Mouse (Mus musculus) embryonic facial prominence, embryonic 11.5 days (tissue): ENCODE measurements around the gene C1qtnf3. TPM values are rescaled to one million over a fixed set of nuclear protein-coding genes. Genes with fewer than 3 reads are reported as not detected.

Experiments used
- ATAC-seq: fragments of 200-750 bp; cut with Nextera tagmentation; replicated peaks from 2 replicates; pipeline ENCODE4 v1.8.0; 2017; ENCODE audit warnings: low read depth; ENCODE audit not compliant: insufficient number of reproducible peaks, low FRiP score, low TSS enrichment
- DNase-seq: peaks from one replicate; pipeline ENCODE4 v3.0.0-alpha.2; 2015; ENCODE audit warnings: low spot score
- H3K27ac ChIP-seq: fragments of 300-500 bp; sonication (generic); replicated peaks from 2 replicates; pipeline ENCODE4 v1.5.1; 2014; ENCODE audit warnings: mild to moderate bottlenecking, low read depth, low read length, control low read depth
- H3K27me3 ChIP-seq: fragments of 300-500 bp; sonication (generic); 2 replicates; pipeline ENCODE4 v1.6.1; 2014; ENCODE audit warnings: mild to moderate bottlenecking, low read length, moderate library complexity, mixed read lengths; ENCODE audit not compliant: control insufficient read depth, insufficient read depth
- H3K36me3 ChIP-seq: fragments of 300-500 bp; sonication (generic); replicated peaks from 2 replicates; pipeline ENCODE4 v1.6.1; 2014; ENCODE audit warnings: low read depth, mild to moderate bottlenecking, low read length, moderate library complexity, mixed read lengths; ENCODE audit not compliant: control insufficient read depth, insufficient read depth
- H3K4me1 ChIP-seq: fragments of 300-500 bp; sonication (generic); 2 replicates; pipeline ENCODE4 v1.6.1; 2014; ENCODE audit warnings: low read length, mixed read lengths; ENCODE audit not compliant: control insufficient read depth, insufficient read depth
- H3K4me2 ChIP-seq: fragments of 300-500 bp; sonication (generic); 2 replicates; pipeline ENCODE4 v1.6.1; 2014; ENCODE audit warnings: low read depth, mild to moderate bottlenecking, control low read depth, low read length, moderate library complexity
- H3K4me3 ChIP-seq: fragments of 300-500 bp; sonication (generic); 2 replicates; pipeline ENCODE4 v1.5.1; 2014; ENCODE audit warnings: low read depth, low read length, control low read depth
- H3K9ac ChIP-seq: fragments of 300-500 bp; sonication (generic); replicated peaks from 2 replicates; pipeline ENCODE4 v1.6.1; 2014; ENCODE audit warnings: mild to moderate bottlenecking, control low read depth, low read length
- H3K9me3 ChIP-seq: fragments of 300-500 bp; sonication (generic); replicated peaks from 2 replicates; pipeline ENCODE4 v1.6.1; 2016; ENCODE audit warnings: mild to moderate bottlenecking, low read length, inconsistent platforms, mixed read lengths; ENCODE audit not compliant: control insufficient read depth
- whole genome bisulfite sequencing: fragments of 180-500 bp; shearing (Covaris S2); extraction: QIAGEN DNeasy Blood & Tissue Kit; methylation state at CpG from one replicate; pipeline ENCODE4 v1.1.7; 2014; 5-methylcytosine and 5-hydroxymethylcytosine counted together
- polyA plus RNA-seq: library from polyadenylated mRNA; unstranded; fragments of >200 nt; fragmentation: Nextera tagmentation; extraction: Ambion mirVana; gene quantifications from 2 replicates; pipeline ENCODE4 v1.2.1, GENCODE M21; 2014

Gene C1qtnf3
- polyA plus RNA-seq, 1 experiment from 2014 or later, result 4.0 TPM

- no peak overlapping the region for H3K27ac ChIP-seq
- WGBS, result 59% methylated on average over 4 of the region's 4 CpGs
- H3K36me3 ChIP-seq, result no peaks in the 10 kb centered on the region
- H3K27me3 ChIP-seq, result no peaks in the 10 kb centered on the region
- no peak overlapping the region for H3K4me2 ChIP-seq
- H3K4me3 ChIP-seq, result no peak overlapping the region
- H3K9ac ChIP-seq, result no peak overlapping the region
- no peaks in the 10 kb centered on the region for H3K4me1 ChIP-seq
- no peak for DNase-seq
- no peaks in the 10 kb centered on the region for H3K9me3 ChIP-seq
- no peak for ATAC-seq
Observed at GRCm38 (mm10) chr15:10952760-10953305, 701 bp downstream of the C1qtnf3 start.

GRCm38 (mm10) chr15:10953465-10953864 lies 1.3 kb downstream of the C1qtnf3 start:
- Histone ChIP-seq H3K36me3 (no peaks in the 10 kb centered on the region), H3K27ac (no peak overlapping the region), H3K4me1 (no peaks in the 10 kb centered on the region), H3K9me3 (no peaks in the 10 kb centered on the region), H3K4me3 (no peak overlapping the region), H3K9ac (no peak overlapping the region), H3K27me3 (no peaks in the 10 kb centered on the region), H3K4me2 (no peak overlapping the region)
- DNase-seq (no peak), ATAC-seq (no peak)
- 79% methylated on average over 1 of the region's 1 CpGs for WGBS

- no peak overlapping the region for H3K9ac ChIP-seq
- H3K9me3 ChIP-seq, result no peaks in the 10 kb centered on the region
- H3K36me3 ChIP-seq, result no peaks in the 10 kb centered on the region
- no peaks in the 10 kb centered on the region for H3K27me3 ChIP-seq
- no peak overlapping the region for H3K4me2 ChIP-seq
- ATAC-seq (no peak), DNase-seq (no peak)
- 87% methylated on average over 6 of the region's 6 CpGs for WGBS
- no peak overlapping the region for H3K4me3 ChIP-seq
- H3K4me1 ChIP-seq, result no peaks in the 10 kb centered on the region
- H3K27ac ChIP-seq, result no peak overlapping the region
Observed at GRCm38 (mm10) chr15:10954381-10955016, 2.4 kb downstream of the C1qtnf3 start.

GRCm38 (mm10) chr15:10955156-10955555 lies 3.0 kb downstream of the C1qtnf3 start:
- 65% methylated on average over 5 of the region's 5 CpGs for WGBS
- no peak overlapping the region for H3K27ac ChIP-seq
- H3K36me3 ChIP-seq, result no peaks in the 10 kb centered on the region
- H3K4me3 ChIP-seq, result no peak overlapping the region
- no peak overlapping the region for H3K9ac ChIP-seq
- no peaks in the 10 kb centered on the region for H3K27me3 ChIP-seq
- no peak for ATAC-seq
- H3K4me2 ChIP-seq, result no peak overlapping the region
- no peak for DNase-seq
- H3K4me1 ChIP-seq, result no peaks in the 10 kb centered on the region
- H3K9me3 ChIP-seq, result no peaks in the 10 kb centered on the region

GRCm38 (mm10) chr15:10956706-10957105 lies 4.6 kb downstream of the C1qtnf3 start:
- Histone ChIP-seq H3K36me3 (no peaks in the 10 kb centered on the region), H3K27me3 (no peaks in the 10 kb centered on the region), H3K27ac (no peak overlapping the region), H3K9ac (no peak overlapping the region), H3K4me3 (no peak overlapping the region), H3K4me1 (no peaks in the 10 kb centered on the region), H3K4me2 (no peak overlapping the region), H3K9me3 (no peaks in the 10 kb centered on the region)
- no peak for ATAC-seq
- DNase-seq, result no peak
- 64% methylated on average over 3 of the region's 3 CpGs for WGBS

GRCm38 (mm10) chr15:10959277-10960026 lies 7.3 kb downstream of the C1qtnf3 start:
- Histone ChIP-seq H3K27ac (no peak overlapping the region), H3K9ac (no peak overlapping the region), H3K9me3 (no peaks in the 10 kb centered on the region), H3K4me3 (no peak overlapping the region), H3K36me3 (no peaks in the 10 kb centered on the region), H3K4me2 (no peak overlapping the region), H3K27me3 (no peaks in the 10 kb centered on the region), H3K4me1 (no peaks in the 10 kb centered on the region)
- ATAC-seq (no peak), DNase-seq (no peak)
- 75% methylated on average over 15 of the region's 15 CpGs for WGBS

- DNase-seq, result no peak
- no peaks in the 10 kb centered on the region for H3K36me3 ChIP-seq
- H3K4me2 ChIP-seq, result no peak overlapping the region
- no peak overlapping the region for H3K9ac ChIP-seq
- no peaks in the 10 kb centered on the region for H3K4me1 ChIP-seq
- H3K27ac ChIP-seq, result no peak overlapping the region
- no peak for ATAC-seq
- H3K27me3 ChIP-seq, result no peaks in the 10 kb centered on the region
- WGBS, result 91% methylated on average over 5 of the region's 5 CpGs
- no peaks in the 10 kb centered on the region for H3K9me3 ChIP-seq
- H3K4me3 ChIP-seq, result no peak overlapping the region
Observed at GRCm38 (mm10) chr15:10960267-10960666, 8.1 kb downstream of the C1qtnf3 start.

GRCm38 (mm10) chr15:10962601-10963000 lies 10.5 kb downstream of the C1qtnf3 start:
- Histone ChIP-seq H3K36me3 (no peaks in the 10 kb centered on the region), H3K27me3 (no peaks in the 10 kb centered on the region), H3K4me1 (no peaks in the 10 kb centered on the region), H3K4me2 (no peak overlapping the region), H3K9ac (no peak overlapping the region), H3K4me3 (no peak overlapping the region), H3K27ac (no peak overlapping the region), H3K9me3 (no peaks in the 10 kb centered on the region)
- ATAC-seq (no peak), DNase-seq (no peak)
- WGBS, result 81% methylated on average over 2 of the region's 2 CpGs
